Mouse (Mus musculus): ENCODE results near the gene Lpar3. TPM values are rescaled to one million over a fixed set of nuclear protein-coding genes. Genes with fewer than 3 reads are reported as not detected.

The Lpar3 gene
- total and polyA plus RNA-seq, 2 experiments from 2014 or later: 0.43 to 0.92 TPM

DNA sequence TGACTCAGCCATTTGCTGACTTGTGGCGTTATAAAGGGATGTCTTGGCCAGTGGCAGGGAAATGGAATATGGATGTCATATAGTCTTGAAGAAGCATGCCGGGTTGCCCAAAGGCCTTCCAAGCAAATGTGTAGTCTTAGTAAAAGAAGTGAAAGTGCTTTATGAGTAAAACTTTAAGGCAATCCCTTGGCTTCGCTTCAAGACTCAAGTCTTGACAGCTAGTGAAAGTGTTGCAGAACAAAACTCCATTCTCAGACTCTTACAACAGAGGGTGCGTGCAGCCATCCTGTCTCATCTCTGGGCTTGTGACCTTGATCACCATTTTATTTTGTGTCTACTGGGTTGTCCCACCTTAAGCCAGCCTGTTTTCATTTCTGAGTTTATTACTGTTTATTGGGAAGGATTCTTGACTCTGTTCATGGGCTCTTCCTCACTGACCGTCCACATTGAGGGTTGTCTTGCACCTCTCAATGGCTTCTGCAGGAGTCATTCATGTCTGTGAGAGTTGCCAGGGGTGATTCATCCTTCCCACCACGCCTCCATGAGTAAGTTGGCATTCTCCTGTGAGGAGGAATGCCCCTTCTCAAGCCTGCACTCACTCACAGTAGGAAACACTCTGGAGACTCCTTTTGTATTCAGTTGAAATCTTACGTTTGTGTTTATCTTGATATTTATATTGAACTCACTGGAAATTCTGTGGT is 4.4 kb downstream of the Lpar3 start:
- H3K27me3 ChIP-seq (ENCODE audit: insufficient read depth, low read length): peaks cover 36% of the 10 kb centered on the region
- peaks cover 4% of the 10 kb centered on the region; the same call in 1 of the 2 replicates for H3K4me1 ChIP-seq (ENCODE audit: insufficient read depth)
- no peak overlapping the region for H3K4me3 ChIP-seq (ENCODE audit: low read depth, low read length)
- TF ChIP-seq CTCF (IDR thresholded peaks at IDR 0.05; ENCODE audit: low read depth): no peak
- no peak overlapping the region for H3K4me2 ChIP-seq (ENCODE audit: low read depth)
- 80% methylated on average over 7 of the region's 7 CpGs for WGBS
- H3K9me3 ChIP-seq (ENCODE audit: low read length): no peaks in the 10 kb centered on the region
- no peak for ATAC-seq
- no peaks in the 10 kb centered on the region for H3K36me3 ChIP-seq (ENCODE audit: insufficient read depth)
- no peak overlapping the region for H3K27ac ChIP-seq (ENCODE audit: low read depth, low read length)
- DNase-seq: no peak
- H3K9ac ChIP-seq: no peak overlapping the region

DNA sequence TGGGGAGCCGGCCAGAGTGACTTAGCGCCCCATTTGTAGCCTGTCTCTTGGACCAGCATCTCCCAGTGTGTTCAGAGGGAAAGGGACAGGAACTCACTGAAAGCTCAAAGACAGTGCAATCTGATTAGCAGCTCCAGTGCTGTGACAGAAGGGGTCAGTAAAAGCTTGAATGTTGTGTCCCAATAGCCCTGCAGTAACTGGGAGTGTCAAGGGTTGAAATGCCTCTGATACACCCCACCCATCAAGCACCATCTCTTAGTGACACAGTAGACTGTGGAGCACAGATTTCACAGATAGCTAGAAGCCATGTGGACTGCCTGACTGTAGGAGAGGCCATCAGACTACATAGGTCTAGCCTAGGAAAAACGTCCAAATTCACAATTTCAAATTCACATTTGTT is 6.7 kb downstream of the Lpar3 start:
- no peak for DNase-seq
- no peak overlapping the region for H3K4me2 ChIP-seq (ENCODE audit: low read depth)

DNA sequence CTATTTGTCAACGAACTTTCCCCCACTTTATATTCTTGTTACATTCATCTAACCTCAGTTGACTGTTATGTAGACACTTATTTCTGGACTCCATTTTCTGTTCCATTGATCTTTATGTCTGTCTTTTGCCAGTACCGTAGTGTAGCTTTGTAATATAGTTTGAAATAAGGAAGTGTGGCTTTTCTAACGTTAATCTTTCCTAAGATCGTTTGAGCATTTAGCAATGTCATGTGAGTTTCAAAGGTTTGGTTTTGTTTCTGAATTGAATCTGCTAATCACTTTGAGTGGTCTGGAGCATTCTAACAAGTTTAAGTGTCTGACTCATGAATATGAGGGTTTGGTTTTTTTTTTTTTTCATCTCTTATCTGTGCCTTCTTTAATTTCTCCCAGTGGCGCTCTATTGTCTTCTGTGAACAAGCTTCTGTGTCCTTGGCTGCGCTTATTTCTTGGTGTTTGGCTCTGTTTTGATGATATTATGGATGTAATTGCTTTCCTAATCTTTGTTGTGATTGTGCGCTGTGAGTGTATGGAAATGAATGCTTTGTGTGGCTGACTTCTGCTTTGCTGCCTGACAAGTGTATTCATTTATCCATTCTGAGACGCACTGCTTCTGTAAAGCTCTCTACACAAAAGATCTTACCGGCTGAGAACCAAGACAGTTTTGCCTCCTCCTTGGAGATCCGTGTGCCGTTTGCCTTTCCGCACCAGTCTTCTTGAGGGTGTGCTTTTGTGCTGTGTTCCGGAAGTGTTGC is 8.0 kb downstream of the Lpar3 start:
- Histone ChIP-seq H3K4me2 (ENCODE audit: low read depth) (peak overlapping the region; percentile 5; the same call in 1 of the 2 replicates), H3K9ac (no peak overlapping the region), H3K27ac (ENCODE audit: low read depth, low read length) (no peak overlapping the region), H3K4me1 (ENCODE audit: insufficient read depth) (no peaks in the 10 kb centered on the region; the same call in 1 of the 2 replicates), H3K9me3 (ENCODE audit: low read length) (no peaks in the 10 kb centered on the region), H3K4me3 (ENCODE audit: low read depth, low read length) (no peak overlapping the region), H3K36me3 (ENCODE audit: insufficient read depth) (no peaks in the 10 kb centered on the region), H3K27me3 (ENCODE audit: insufficient read depth, low read length) (peaks cover 7% of the 10 kb centered on the region; the same call in 1 of the 2 replicates)
- TF ChIP-seq CTCF (IDR thresholded peaks at IDR 0.05; ENCODE audit: low read depth): no peak
- DNase-seq: no peak
- peak; percentile 45; the same call in 1 of the 2 replicates for ATAC-seq
- 33% methylated on average over 13 of the region's 13 CpGs for WGBS

More for the DNA sequence above, 6.7 kb downstream of the Lpar3 start:
- H3K4me3 ChIP-seq (ENCODE audit: low read depth, low read length): no peak overlapping the region
- no peaks in the 10 kb centered on the region for H3K36me3 ChIP-seq (ENCODE audit: insufficient read depth)
- H3K27me3 ChIP-seq (ENCODE audit: insufficient read depth, low read length): peaks cover 16% of the 10 kb centered on the region
- no peaks in the 10 kb centered on the region for H3K9me3 ChIP-seq (ENCODE audit: low read length)
- no peaks in the 10 kb centered on the region; the same call in 1 of the 2 replicates for H3K4me1 ChIP-seq (ENCODE audit: insufficient read depth)
- no peak overlapping the region for H3K9ac ChIP-seq
- 76% methylated on average over 3 of the region's 3 CpGs for WGBS
- ATAC-seq: no peak
- TF ChIP-seq CTCF (IDR thresholded peaks at IDR 0.05; ENCODE audit: low read depth): no peak
- H3K27ac ChIP-seq (ENCODE audit: low read depth, low read length): no peak overlapping the region

DNA sequence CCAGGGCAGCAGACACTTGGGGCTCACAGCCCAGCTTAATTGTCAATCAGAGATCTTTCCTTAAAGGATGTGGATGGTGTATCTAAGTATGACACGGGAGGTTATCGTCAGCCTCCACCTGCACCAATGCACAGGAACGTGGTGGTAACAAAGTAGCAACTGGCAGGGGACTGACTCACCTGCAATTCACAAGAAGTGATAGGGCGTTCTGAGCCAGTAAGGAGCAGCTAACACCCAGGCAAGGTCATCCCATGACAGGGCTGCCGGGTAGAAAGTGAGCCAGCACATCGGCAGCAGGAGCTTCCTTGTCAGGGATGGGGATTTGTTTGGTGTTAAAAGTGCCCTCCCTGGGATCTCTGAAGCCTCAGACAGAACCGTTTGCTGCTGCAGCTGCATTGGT is 11.9 kb downstream of the Lpar3 start:
- WGBS: 72% methylated on average over 7 of the region's 7 CpGs
- DNase-seq (no peak), ATAC-seq (no peak)
- no peak for TF ChIP-seq CTCF (IDR thresholded peaks at IDR 0.05; ENCODE audit: low read depth)
- H3K27ac ChIP-seq (ENCODE audit: low read depth, low read length): no peak overlapping the region
- no peaks in the 10 kb centered on the region; the same call in 1 of the 2 replicates for H3K4me1 ChIP-seq (ENCODE audit: insufficient read depth)
- H3K9me3 ChIP-seq (ENCODE audit: low read length): no peaks in the 10 kb centered on the region
- H3K4me3 ChIP-seq (ENCODE audit: low read depth, low read length): no peak overlapping the region
- no peak overlapping the region for H3K9ac ChIP-seq
- no peak overlapping the region for H3K4me2 ChIP-seq (ENCODE audit: low read depth)
- H3K27me3 ChIP-seq (ENCODE audit: insufficient read depth, low read length): 0 out of 2 replicates have a peak, but pooled peaks cover 3% of the 10 kb centered on the region
- no peaks in the 10 kb centered on the region for H3K36me3 ChIP-seq (ENCODE audit: insufficient read depth)

DNA sequence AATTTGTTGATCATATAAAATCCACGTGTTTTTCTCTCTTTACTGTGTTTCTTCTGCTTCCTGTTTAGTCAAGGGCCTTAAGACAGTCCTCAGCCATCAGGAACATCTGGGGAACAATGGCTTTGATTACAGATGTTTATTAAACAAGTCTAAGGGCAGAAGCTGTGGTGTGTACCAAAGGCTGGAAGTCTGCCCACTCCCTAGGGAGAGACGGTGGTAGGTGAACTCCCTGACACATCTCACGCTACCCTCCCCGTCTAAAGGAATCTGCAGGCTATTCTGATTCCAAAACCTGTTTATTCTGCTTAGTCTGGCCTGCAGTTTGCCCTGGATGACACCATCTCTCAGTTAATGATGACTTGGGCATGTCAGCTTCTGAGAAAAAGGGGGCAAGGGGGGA is 13.0 kb downstream of the Lpar3 start:
- no peaks in the 10 kb centered on the region for H3K9me3 ChIP-seq (ENCODE audit: low read length)
- TF ChIP-seq CTCF (IDR thresholded peaks at IDR 0.05; ENCODE audit: low read depth): no peak
- no peak overlapping the region for H3K4me3 ChIP-seq (ENCODE audit: low read depth, low read length)
- H3K9ac ChIP-seq: no peak overlapping the region
- whole genome bisulfite sequencing: 65% methylated on average over 4 of the region's 4 CpGs
- H3K36me3 ChIP-seq (ENCODE audit: insufficient read depth): no peaks in the 10 kb centered on the region
- H3K4me1 ChIP-seq (ENCODE audit: insufficient read depth): no peaks in the 10 kb centered on the region; the same call in 1 of the 2 replicates
- no peak for ATAC-seq
- DNase-seq: no peak
- H3K27me3 ChIP-seq (ENCODE audit: insufficient read depth, low read length): 0 out of 2 replicates have a peak, but pooled peaks cover 3% of the 10 kb centered on the region
- no peak overlapping the region for H3K27ac ChIP-seq (ENCODE audit: low read depth, low read length)
- H3K4me2 ChIP-seq (ENCODE audit: low read depth): no peak overlapping the region

DNA sequence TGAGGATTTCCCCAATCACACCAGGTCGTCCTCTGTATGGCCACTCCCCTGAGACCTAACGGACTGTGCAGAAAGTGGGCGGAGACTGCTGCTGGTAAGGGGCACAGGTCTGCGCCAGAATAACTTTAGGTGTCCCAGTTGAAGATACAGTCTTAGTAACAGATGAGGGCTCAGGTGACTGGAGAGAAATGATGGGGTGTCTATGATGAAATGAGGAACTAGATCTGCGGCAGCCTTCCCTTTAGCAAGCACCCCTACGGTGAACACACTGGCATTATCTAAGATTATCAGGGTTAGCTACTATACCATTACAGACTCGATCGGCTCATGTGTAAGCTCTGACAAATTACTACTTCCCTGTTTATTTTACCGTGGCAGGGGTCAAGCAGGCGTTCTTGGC is 13.8 kb downstream of the Lpar3 start:
- Histone ChIP-seq H3K27ac (ENCODE audit: low read depth, low read length) (no peak overlapping the region), H3K9me3 (ENCODE audit: low read length) (no peaks in the 10 kb centered on the region), H3K36me3 (ENCODE audit: insufficient read depth) (no peaks in the 10 kb centered on the region), H3K27me3 (ENCODE audit: insufficient read depth, low read length) (0 out of 2 replicates have a peak, but pooled peaks cover 3% of the 10 kb centered on the region), H3K4me1 (ENCODE audit: insufficient read depth) (no peaks in the 10 kb centered on the region), H3K4me3 (ENCODE audit: low read depth, low read length) (no peak overlapping the region), H3K4me2 (ENCODE audit: low read depth) (no peak overlapping the region), H3K9ac (no peak overlapping the region)
- ATAC-seq (no peak), DNase-seq (no peak)
- 76% methylated on average over 10 of the region's 10 CpGs for WGBS
- TF ChIP-seq CTCF (IDR thresholded peaks at IDR 0.05; ENCODE audit: low read depth): no peak

DNA sequence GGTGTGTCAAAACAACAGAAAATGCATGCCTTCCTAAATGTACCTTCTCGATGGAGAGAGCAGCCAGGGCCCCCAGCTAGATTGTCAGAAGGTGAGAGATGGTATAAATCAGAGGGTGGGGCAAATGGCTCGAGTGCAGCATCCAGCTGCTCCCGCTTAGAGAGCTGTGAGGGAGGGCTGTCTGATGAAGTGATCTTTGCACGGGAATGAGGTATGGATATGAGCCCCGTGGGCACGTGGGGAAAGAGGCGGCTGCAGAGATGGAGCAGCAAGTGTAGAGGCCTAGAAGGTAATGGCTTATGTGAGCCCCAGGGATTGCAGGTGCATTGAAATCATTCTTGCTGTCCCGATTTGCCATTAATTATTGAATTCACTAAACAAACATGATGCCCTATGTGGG is 15.5 kb downstream of the Lpar3 start:
- no peak for TF ChIP-seq CTCF (IDR thresholded peaks at IDR 0.05; ENCODE audit: low read depth)
- H3K4me2 ChIP-seq (ENCODE audit: low read depth): no peak overlapping the region
- no peaks in the 10 kb centered on the region for H3K9me3 ChIP-seq (ENCODE audit: low read length)
- H3K4me1 ChIP-seq (ENCODE audit: insufficient read depth): no peaks in the 10 kb centered on the region
- WGBS: 74% methylated on average over 8 of the region's 8 CpGs
- H3K27me3 ChIP-seq (ENCODE audit: insufficient read depth, low read length): 0 out of 2 replicates have a peak, but pooled peaks cover 3% of the 10 kb centered on the region
- no peak overlapping the region for H3K9ac ChIP-seq
- H3K27ac ChIP-seq (ENCODE audit: low read depth, low read length): no peak overlapping the region
- ATAC-seq: no peak
- H3K36me3 ChIP-seq (ENCODE audit: insufficient read depth): no peaks in the 10 kb centered on the region
- no peak overlapping the region for H3K4me3 ChIP-seq (ENCODE audit: low read depth, low read length)
- DNase-seq: no peak

Measured in forebrain, postnatal 0 days (tissue).